Mouse (Mus musculus) liver, embryonic 14.5 days (tissue): ENCODE results near the gene Epm2a. TPM values are rescaled to one million over a fixed set of nuclear protein-coding genes. Genes with fewer than 3 reads are reported as not detected.

ENCODE experiments used
- ATAC-seq: fragments of 200-750 bp; cut with Nextera tagmentation; 2 replicates; pipeline ENCODE4 v1.8.0; 2017; ENCODE audit warnings: moderate number of reproducible peaks, mild to moderate bottlenecking, moderate library complexity; ENCODE audit not compliant: insufficient read depth
- DNase-seq, 3 experiments: peaks; one replicate each; pipeline ENCODE4 v3.0.0-alpha.2; 2012 to 2013; ENCODE audit warnings: low read depth in 3 of 3, low spot score in 3 of 3
- H3K27ac ChIP-seq: fragments of 300-500 bp; sonication (generic); 2 replicates; pipeline ENCODE4 v1.5.1; 2014; ENCODE audit warnings: moderate library complexity, mild to moderate bottlenecking, control low read depth, inconsistent platforms
- H3K27me3 ChIP-seq: fragments of 300-500 bp; sonication (generic); 2 replicates; pipeline ENCODE4 v1.6.1; 2014; ENCODE audit warnings: mild to moderate bottlenecking, low read length, moderate library complexity; ENCODE audit not compliant: control insufficient read depth, insufficient read depth
- H3K36me3 ChIP-seq: fragments of 300-500 bp; sonication (generic); replicated peaks from 2 replicates; pipeline ENCODE4 v1.6.1; 2014; ENCODE audit warnings: low read depth; ENCODE audit not compliant: control insufficient read depth, insufficient read depth
- H3K4me1 ChIP-seq, 2 experiments: fragments of 200-500 bp in 1 of 2; fragments of 300-500 bp in 1 of 2; sonication (generic) in 1 of 2; replicated peaks; 2 replicates each; pipeline ENCODE4 v1.6.1; 2012 to 2014; ENCODE audit warnings: antibody characterized with exemption in 1 of 2, inconsistent platforms in 1 of 2, low read length in 1 of 2; ENCODE audit not compliant: control insufficient read depth in 2 of 2, insufficient read depth in 2 of 2
- H3K4me2 ChIP-seq: fragments of 300-500 bp; sonication (generic); 2 replicates; pipeline ENCODE4 v1.6.1; 2014; ENCODE audit warnings: low read depth, mild to moderate bottlenecking, control low read depth, moderate library complexity
- H3K4me3 ChIP-seq, 2 experiments: fragments of 200-500 bp in 1 of 2; fragments of 300-500 bp in 1 of 2; sonication (generic) in 1 of 2; 2 replicates each; pipeline ENCODE4 v1.5.1; 2012 to 2014; ENCODE audit warnings: low read depth in 2 of 2, low read length in 2 of 2, mild to moderate bottlenecking in 2 of 2, control low read depth in 1 of 2, inconsistent platforms in 1 of 2, moderate library complexity in 1 of 2; ENCODE audit not compliant: insufficient read depth in 1 of 2
- H3K9ac ChIP-seq: fragments of 300-500 bp; sonication (generic); replicated peaks from 2 replicates; pipeline ENCODE4 v1.6.1; 2014; ENCODE audit warnings: mild to moderate bottlenecking, control low read depth, moderate library complexity
- H3K9me3 ChIP-seq: fragments of 300-500 bp; sonication (generic); 2 replicates; pipeline ENCODE4 v1.6.1; 2016; ENCODE audit warnings: low read length, mixed read lengths; ENCODE audit not compliant: control insufficient read depth
- CTCF ChIP-seq: IDR thresholded peaks from 2 replicates; pipeline ENCODE4 v1.5.1; 2016; ENCODE audit warnings: antibody characterized with exemption, low read depth, control low read depth
- EP300 ChIP-seq: IDR thresholded peaks from 2 replicates; pipeline ENCODE4 v1.6.1; 2016; ENCODE audit warnings: antibody characterized with exemption, low read depth
- WGBS: fragments of 180-500 bp; shearing (Covaris S2); extraction: QIAGEN DNeasy Blood & Tissue Kit; methylation state at CpG from one replicate; pipeline ENCODE4 v1.1.7; 2014; ENCODE audit not compliant: insufficient replicate concordance; 5-methylcytosine and 5-hydroxymethylcytosine counted together
- polyA plus RNA-seq, 2 experiments: library from polyadenylated mRNA; depleted of rRNA in 1 of 2; stranded (reverse) in 1 of 2; unstranded in 1 of 2; fragments of >200 nt; fragmentation: Nextera tagmentation in 1 of 2; extraction: Ambion mirVana in 1 of 2; gene quantifications; 2 replicates each; pipeline versions ENCODE4 v1.2.1 to v1.2.3; 2012 to 2014

Gene Epm2a
- polyA plus RNA-seq, 2 experiments = 0.05 to 0.22 TPM

DNA sequence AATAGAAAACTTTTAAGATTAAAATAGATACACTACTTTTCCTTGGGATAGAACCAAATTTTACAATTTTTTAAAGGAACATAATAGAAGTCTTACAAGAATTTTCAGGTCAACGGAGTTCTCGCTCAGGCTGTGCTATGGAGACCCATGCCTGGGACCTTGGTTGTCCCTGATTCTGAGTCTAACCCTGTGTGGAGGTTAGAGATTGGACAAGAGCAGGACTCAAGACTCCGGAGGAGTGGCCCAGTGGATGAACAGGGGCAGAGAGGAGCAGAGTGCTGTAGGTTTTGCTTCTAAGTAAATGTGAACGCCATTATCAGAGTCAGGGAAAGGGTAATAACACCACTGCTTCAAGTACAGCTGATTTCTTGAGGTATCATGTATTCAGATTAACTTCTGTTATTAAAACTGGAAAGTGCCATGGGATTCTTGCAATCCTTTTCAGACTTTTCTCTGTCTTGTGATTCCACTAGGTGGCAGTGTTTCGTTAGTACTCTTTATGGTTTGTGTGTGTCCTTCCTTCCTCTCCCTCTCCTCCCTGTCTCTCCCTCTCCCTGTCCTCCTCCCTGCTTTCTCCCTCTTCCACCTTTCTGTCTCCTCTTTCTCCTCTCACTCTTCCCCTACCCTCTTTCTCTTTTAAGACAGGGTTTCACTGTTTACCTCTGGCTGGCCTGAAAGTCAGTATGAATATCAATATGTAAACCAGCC, 18.9 kb downstream of the Epm2a start:
- Histone ChIP-seq H3K9me3 (no peaks in the 10 kb centered on the region), H3K36me3 (no peaks in the 10 kb centered on the region), H3K27me3 (no peaks in the 10 kb centered on the region), H3K4me1 (no peaks in the 10 kb centered on the region), H3K4me2 (no peak overlapping the region), H3K27ac (no peak overlapping the region), H3K4me3 (no peak overlapping the region), H3K9ac (no peak overlapping the region)
- peak; percentile 67 for TF ChIP-seq CTCF
- no peak for TF ChIP-seq EP300
- ATAC-seq (no peak), DNase-seq (no peak)
- 54% methylated on average over 5 of the region's 5 CpGs for WGBS

DNA sequence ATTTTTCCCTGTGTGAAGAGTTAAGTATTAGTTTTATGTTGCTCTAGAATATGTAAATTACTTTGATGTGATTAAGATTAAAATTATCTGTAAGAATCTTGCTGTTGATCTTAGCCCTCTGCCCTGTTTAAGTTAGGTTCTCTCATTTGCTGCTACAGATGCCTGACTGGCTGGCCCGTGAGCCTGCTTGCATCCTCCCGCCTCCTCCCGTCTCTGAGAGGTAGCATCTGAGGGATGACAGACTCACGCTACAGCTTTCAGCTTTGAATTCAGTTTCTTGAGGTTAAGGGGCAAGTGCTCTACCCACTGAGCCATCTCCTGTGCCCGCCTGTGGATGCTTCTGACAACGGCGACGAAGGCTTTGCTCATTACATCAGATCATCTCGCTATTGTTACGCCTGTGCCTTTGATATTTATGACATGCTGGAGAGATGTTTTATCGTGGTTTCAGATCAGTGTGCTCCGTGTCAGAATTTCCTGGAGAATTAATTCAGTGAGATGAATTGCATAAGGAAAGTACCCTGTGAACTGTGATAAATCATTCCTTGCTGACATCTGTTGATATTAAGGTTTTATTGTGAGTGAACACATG, 19.8 kb downstream of the Epm2a start:
- WGBS = 70% methylated on average over 12 of the region's 12 CpGs
- no peak overlapping the region for H3K9ac ChIP-seq
- no peaks in the 10 kb centered on the region for H3K9me3 ChIP-seq
- H3K4me1 ChIP-seq = no peaks in the 10 kb centered on the region
- H3K36me3 ChIP-seq = no peaks in the 10 kb centered on the region
- H3K4me2 ChIP-seq = no peak overlapping the region
- no peak overlapping the region for H3K4me3 ChIP-seq
- no peak overlapping the region for H3K27ac ChIP-seq
- no peaks in the 10 kb centered on the region for H3K27me3 ChIP-seq
- TF ChIP-seq CTCF (no peak), EP300 (no peak)
- ATAC-seq = no peak
- DNase-seq = no peak

GRCm38 (mm10) chr10:11381302-11381701, 38.1 kb downstream of the Epm2a start:
- ATAC-seq = no peak
- no peaks in the 10 kb centered on the region for H3K27me3 ChIP-seq
- H3K27ac ChIP-seq = no peak overlapping the region
- H3K4me1 ChIP-seq = no peaks in the 10 kb centered on the region
- H3K9me3 ChIP-seq = no peaks in the 10 kb centered on the region
- DNase-seq = no peak
- TF ChIP-seq CTCF = no peak
- TF ChIP-seq EP300 = no peak
- no peak overlapping the region for H3K4me3 ChIP-seq
- H3K4me2 ChIP-seq = no peak overlapping the region
- no peaks in the 10 kb centered on the region for H3K36me3 ChIP-seq
- H3K9ac ChIP-seq = no peak overlapping the region
- 50% methylated on average over 2 of the region's 2 CpGs for WGBS

DNA sequence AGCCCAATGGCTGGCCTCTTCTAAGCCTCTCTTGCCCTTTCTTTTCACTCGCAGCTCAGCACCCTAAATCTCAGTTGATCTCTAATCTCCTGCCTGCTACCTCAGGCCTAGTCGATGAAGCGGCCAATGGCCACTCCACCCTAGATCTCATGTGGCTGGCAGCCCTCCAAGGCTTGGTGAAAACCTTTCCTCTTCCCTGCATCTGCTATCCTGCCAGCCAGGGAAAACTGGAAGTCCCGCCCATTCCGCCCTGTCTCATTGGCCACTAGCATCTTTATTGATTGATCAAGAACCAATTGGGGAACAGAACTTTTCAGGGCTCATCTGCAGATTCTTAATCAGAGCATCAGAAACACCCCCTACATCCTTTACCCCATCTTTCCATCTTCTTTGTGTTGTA, 67.7 kb downstream of the Epm2a start:
- no peak for ATAC-seq
- Histone ChIP-seq H3K4me2 (no peak overlapping the region), H3K4me3 (no peak overlapping the region), H3K27ac (no peak overlapping the region), H3K27me3 (no peaks in the 10 kb centered on the region), H3K36me3 (no peaks in the 10 kb centered on the region), H3K9ac (no peak overlapping the region), H3K9me3 (no peaks in the 10 kb centered on the region), H3K4me1 (no peaks in the 10 kb centered on the region)
- 64% methylated on average over 5 of the region's 5 CpGs for WGBS
- TF ChIP-seq EP300 (no peak), CTCF (no peak)
- DNase-seq = no peak

GRCm38 (mm10) chr10:11420071-11420470, 76.9 kb downstream of the Epm2a start:
- no peak overlapping the region for H3K4me2 ChIP-seq
- no peaks in the 10 kb centered on the region for H3K36me3 ChIP-seq
- no peak overlapping the region for H3K4me3 ChIP-seq
- ATAC-seq (no peak), DNase-seq (no peak)
- H3K27ac ChIP-seq = no peak overlapping the region
- 63% methylated on average over 3 of the region's 3 CpGs for WGBS
- no peaks in the 10 kb centered on the region for H3K27me3 ChIP-seq
- no peak overlapping the region for H3K9ac ChIP-seq
- no peaks in the 10 kb centered on the region for H3K4me1 ChIP-seq
- H3K9me3 ChIP-seq = no peaks in the 10 kb centered on the region
- TF ChIP-seq CTCF (no peak), EP300 (no peak)
